Mouse (Mus musculus): ENCODE results near the gene Lig4. TPM values are rescaled to one million over a fixed set of nuclear protein-coding genes. Genes with fewer than 3 reads are reported as not detected.

Lig4 gene
- polyA plus RNA-seq, 1 experiment from 2014 or later, result 4.1 TPM

DNA sequence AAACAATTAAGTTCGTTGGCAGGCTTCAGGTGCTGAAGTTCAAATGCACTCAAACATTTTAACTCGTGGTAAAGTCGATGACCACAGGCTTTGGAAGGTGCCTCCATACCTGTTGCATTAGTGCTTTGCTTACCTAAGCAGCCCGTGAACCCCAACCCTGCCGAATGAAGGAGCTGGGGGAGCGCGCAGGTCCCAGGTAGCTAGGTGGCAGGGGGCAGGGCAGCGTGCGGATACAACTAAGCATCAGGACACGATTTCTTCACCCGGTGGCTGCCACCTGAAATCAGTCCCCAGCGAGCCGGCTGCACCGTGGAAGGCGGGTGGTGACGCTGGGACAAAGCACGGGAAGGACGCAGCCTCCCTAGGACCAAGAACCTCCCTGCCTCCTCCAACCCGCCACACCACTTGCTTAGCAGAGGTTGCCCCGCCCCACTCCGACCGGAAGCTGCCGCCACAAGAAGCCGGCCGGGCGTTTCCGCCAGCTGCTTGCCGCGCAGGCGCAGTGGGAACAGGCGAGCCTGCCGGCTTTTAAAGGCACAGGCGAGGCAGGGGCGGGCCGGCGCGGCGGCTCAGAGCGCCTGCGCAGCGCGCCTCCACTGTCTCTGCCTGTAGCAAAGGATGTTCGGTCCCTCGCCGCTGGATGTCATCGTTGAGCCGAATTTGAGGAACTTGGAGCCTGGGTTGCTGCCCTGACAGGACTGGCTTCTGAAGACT is 1.4 kb downstream of the Lig4 start:
- DNase-seq (ENCODE audit: low spot score), result peak; percentile 98
- Histone ChIP-seq H3K9ac (ENCODE audit: low read depth, low read length) (peak overlapping the region; percentile 67), H3K4me2 (ENCODE audit: low read length) (peak overlapping the region; percentile 58), H3K36me3 (ENCODE audit: insufficient read depth, low read length) (peaks cover 17% of the 10 kb centered on the region; the same call in 1 of the 2 replicates), H3K27ac (no peak overlapping the region), H3K4me3 (replicated peaks; ENCODE audit: low read depth, low read length) (peak overlapping the region; percentile 74), H3K27me3 (ENCODE audit: insufficient read depth, low read length) (no peaks in the 10 kb centered on the region), H3K9me3 (replicated peaks; ENCODE audit: low read length) (no peaks in the 10 kb centered on the region), H3K4me1 (replicated peaks; ENCODE audit: insufficient read depth, low read length) (peaks cover 17% of the 10 kb centered on the region)
- peak; percentile 78 for TF ChIP-seq CTCF (IDR thresholded peaks at IDR 0.05; ENCODE audit: low read depth)
- under 1% methylated on average over 47 of the region's 47 CpGs for WGBS
- ATAC-seq (replicated peaks; ENCODE audit: low FRiP score, low read depth), result peak; percentile 94

DNA sequence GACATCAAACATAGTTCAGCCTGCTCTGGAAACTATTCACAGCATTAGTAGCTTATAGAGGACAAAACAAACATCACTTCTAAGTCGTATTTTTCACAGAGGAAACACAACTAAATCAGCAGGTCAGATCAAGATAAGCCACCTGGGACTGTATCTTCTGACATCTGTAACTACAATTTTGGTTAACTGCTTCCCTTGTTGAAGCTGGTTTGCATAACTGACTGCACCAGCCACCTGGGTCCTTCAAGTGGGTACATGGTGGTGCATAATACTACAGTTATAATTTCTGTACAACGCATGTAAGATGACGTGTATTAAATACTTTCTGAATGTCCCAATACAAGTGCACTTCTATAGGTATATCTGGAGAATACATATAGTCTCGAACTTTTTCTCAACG is 2.2 kb downstream of the Lig4 start:
- Histone ChIP-seq H3K9me3 (replicated peaks; ENCODE audit: low read length) (no peaks in the 10 kb centered on the region), H3K9ac (ENCODE audit: low read depth, low read length) (0 out of 2 replicates have a peak overlapping the region, but pooled peaks have one; percentile 67), H3K27me3 (ENCODE audit: insufficient read depth, low read length) (no peaks in the 10 kb centered on the region), H3K4me3 (replicated peaks; ENCODE audit: low read depth, low read length) (peak overlapping the region; percentile 74; the same call in 1 of the 2 replicates), H3K27ac (no peak overlapping the region), H3K36me3 (ENCODE audit: insufficient read depth, low read length) (peaks cover 17% of the 10 kb centered on the region; the same call in 1 of the 2 replicates), H3K4me2 (ENCODE audit: low read length) (peak overlapping the region; percentile 58), H3K4me1 (replicated peaks; ENCODE audit: insufficient read depth, low read length) (peaks cover 17% of the 10 kb centered on the region)
- no peak for DNase-seq (ENCODE audit: low spot score)
- no peak for ATAC-seq (replicated peaks; ENCODE audit: low FRiP score, low read depth)
- 28% methylated on average over 5 of the region's 5 CpGs for WGBS
- TF ChIP-seq CTCF (IDR thresholded peaks at IDR 0.05; ENCODE audit: low read depth), result no peak

DNA sequence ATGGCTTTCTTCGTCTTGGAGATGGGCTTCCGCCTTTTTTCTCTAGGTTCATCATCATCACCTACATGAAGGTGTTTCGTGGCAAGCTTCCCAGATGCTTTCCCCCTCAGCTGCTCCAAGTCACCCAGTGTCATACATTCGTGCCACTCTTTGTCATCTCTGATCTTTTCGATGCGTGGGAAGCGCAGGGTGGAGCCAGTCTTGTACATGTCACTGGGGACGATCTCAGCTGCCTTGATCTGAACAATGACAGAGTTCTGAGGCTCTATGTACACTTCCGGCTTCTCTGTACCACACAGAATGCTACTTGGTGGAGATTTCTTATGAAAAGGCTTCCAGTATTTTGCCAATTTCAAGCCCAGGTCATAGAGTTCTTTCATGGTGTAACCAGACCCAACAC is 5.6 kb downstream of the Lig4 start:
- H3K4me3 ChIP-seq (replicated peaks; ENCODE audit: low read depth, low read length), result no peak overlapping the region
- WGBS, result 97% methylated on average over 9 of the region's 9 CpGs
- no peaks in the 10 kb centered on the region for H3K9me3 ChIP-seq (replicated peaks; ENCODE audit: low read length)
- TF ChIP-seq CTCF (IDR thresholded peaks at IDR 0.05; ENCODE audit: low read depth), result no peak
- DNase-seq (ENCODE audit: low spot score), result no peak
- ATAC-seq (replicated peaks; ENCODE audit: low FRiP score, low read depth), result no peak
- no peak overlapping the region for H3K27ac ChIP-seq
- no peak overlapping the region for H3K4me2 ChIP-seq (ENCODE audit: low read length)
- no peak overlapping the region for H3K9ac ChIP-seq (ENCODE audit: low read depth, low read length)
- H3K36me3 ChIP-seq (ENCODE audit: insufficient read depth, low read length), result peaks cover 17% of the 10 kb centered on the region; the same call in 1 of the 2 replicates
- H3K27me3 ChIP-seq (ENCODE audit: insufficient read depth, low read length), result no peaks in the 10 kb centered on the region
- peaks cover 3% of the 10 kb centered on the region; the same call in 1 of the 2 replicates for H3K4me1 ChIP-seq (replicated peaks; ENCODE audit: insufficient read depth, low read length)

DNA sequence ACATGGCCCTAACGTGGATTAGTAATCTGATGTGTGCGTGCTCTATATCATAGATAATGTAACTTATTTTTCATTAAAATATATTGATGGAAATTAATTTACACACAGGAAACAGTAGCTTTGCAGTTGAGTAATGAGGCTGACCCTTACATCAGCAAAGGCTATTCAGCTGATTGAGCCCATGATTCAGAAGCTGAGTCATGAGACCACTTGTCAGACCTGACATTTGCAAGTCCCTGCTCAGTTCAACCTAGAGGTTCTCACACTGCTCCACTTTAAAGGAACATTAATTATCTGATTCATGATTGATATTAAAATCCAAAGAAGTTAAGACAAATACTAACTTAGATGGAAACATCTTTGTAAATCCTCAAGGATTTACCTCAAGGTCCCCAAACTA is 17.6 kb downstream of the Lig4 start:
- TF ChIP-seq CTCF (IDR thresholded peaks at IDR 0.05; ENCODE audit: low read depth), result no peak
- Histone ChIP-seq H3K4me3 (replicated peaks; ENCODE audit: low read depth, low read length) (no peak overlapping the region), H3K4me1 (replicated peaks; ENCODE audit: insufficient read depth, low read length) (no peaks in the 10 kb centered on the region), H3K9ac (ENCODE audit: low read depth, low read length) (no peak overlapping the region), H3K36me3 (ENCODE audit: insufficient read depth, low read length) (no peaks in the 10 kb centered on the region), H3K9me3 (replicated peaks; ENCODE audit: low read length) (no peaks in the 10 kb centered on the region), H3K4me2 (ENCODE audit: low read length) (no peak overlapping the region), H3K27me3 (ENCODE audit: insufficient read depth, low read length) (no peaks in the 10 kb centered on the region), H3K27ac (no peak overlapping the region)
- 91% methylated on average over 2 of the region's 2 CpGs for WGBS
- no peak for ATAC-seq (replicated peaks; ENCODE audit: low FRiP score, low read depth)
- DNase-seq (ENCODE audit: low spot score), result no peak

DNA sequence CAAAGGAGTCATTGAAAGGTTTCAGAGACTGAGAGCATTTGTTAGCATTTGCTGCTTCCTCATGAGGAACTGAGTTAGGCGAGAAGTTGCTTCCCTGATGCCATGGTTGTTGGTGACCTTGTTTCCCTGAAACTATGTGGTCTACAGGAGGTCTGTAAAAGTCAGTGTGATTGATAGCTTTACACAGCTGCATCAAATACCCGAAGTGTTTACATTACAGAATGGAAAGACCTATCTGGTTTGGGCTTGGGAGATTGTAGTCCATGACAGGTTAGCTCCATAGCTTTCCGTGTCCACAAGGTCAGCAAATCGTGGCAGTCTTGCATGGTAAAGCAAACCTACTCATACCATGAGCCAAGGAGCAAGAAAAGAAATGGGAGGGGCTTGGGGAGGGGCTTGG is 19.1 kb downstream of the Lig4 start:
- DNase-seq (ENCODE audit: low spot score) (no peak), ATAC-seq (replicated peaks; ENCODE audit: low FRiP score, low read depth) (no peak)
- H3K9me3 ChIP-seq (replicated peaks; ENCODE audit: low read length), result no peaks in the 10 kb centered on the region
- no peaks in the 10 kb centered on the region for H3K27me3 ChIP-seq (ENCODE audit: insufficient read depth, low read length)
- H3K4me3 ChIP-seq (replicated peaks; ENCODE audit: low read depth, low read length), result no peak overlapping the region
- WGBS, result 53% methylated on average over 4 of the region's 4 CpGs
- no peak overlapping the region for H3K27ac ChIP-seq
- no peaks in the 10 kb centered on the region for H3K4me1 ChIP-seq (replicated peaks; ENCODE audit: insufficient read depth, low read length)
- no peaks in the 10 kb centered on the region for H3K36me3 ChIP-seq (ENCODE audit: insufficient read depth, low read length)
- no peak for TF ChIP-seq CTCF (IDR thresholded peaks at IDR 0.05; ENCODE audit: low read depth)
- H3K4me2 ChIP-seq (ENCODE audit: low read length), result no peak overlapping the region
- no peak overlapping the region for H3K9ac ChIP-seq (ENCODE audit: low read depth, low read length)

DNA sequence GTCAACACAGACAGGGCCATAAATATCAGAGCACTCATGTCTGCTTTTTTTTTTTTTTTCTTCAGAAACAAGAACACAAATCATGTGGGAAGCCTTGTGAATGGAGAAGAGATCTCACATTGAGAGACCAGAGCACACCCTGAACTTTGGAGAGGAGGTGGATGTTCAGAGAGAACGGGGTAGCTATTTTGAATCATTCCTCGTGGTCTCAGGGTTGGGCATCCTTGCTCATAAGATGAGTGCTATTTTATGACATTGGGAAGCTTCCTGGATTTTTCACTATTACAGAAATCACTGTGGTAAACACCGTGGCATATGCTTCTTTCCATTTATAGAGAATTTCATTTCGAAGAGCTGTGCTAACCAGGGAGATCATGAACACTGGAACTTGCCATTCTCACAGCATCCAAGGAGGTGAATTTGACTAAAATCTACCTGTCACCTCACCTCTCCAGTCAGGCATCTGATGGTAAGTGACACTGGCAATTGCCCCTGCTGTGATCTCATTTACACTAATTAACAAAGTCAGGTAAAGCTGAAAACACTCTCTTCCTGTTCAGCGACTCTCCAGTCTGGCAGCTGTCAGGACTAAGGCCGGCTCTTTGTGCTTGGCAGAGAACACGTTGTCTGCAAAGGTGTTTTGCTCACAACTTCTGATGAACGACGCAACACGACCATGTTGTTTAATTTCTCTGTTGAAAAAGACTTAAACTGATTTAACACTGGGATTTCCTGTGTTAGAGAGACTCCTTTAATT is 28.2 kb downstream of the Lig4 start:
- H3K9me3 ChIP-seq (replicated peaks; ENCODE audit: low read length), result no peaks in the 10 kb centered on the region
- H3K4me2 ChIP-seq (ENCODE audit: low read length), result no peak overlapping the region
- WGBS, result 61% methylated on average over 10 of the region's 10 CpGs
- no peak for TF ChIP-seq CTCF (IDR thresholded peaks at IDR 0.05; ENCODE audit: low read depth)
- no peaks in the 10 kb centered on the region for H3K4me1 ChIP-seq (replicated peaks; ENCODE audit: insufficient read depth, low read length)
- no peak for DNase-seq (ENCODE audit: low spot score)
- ATAC-seq (replicated peaks; ENCODE audit: low FRiP score, low read depth), result no peak
- H3K27ac ChIP-seq, result no peak overlapping the region
- H3K36me3 ChIP-seq (ENCODE audit: insufficient read depth, low read length), result no peaks in the 10 kb centered on the region
- H3K4me3 ChIP-seq (replicated peaks; ENCODE audit: low read depth, low read length), result no peak overlapping the region
- no peaks in the 10 kb centered on the region for H3K27me3 ChIP-seq (ENCODE audit: insufficient read depth, low read length)
- no peak overlapping the region for H3K9ac ChIP-seq (ENCODE audit: low read depth, low read length)
